Mouse (Mus musculus) T-helper 2 cell (primary cell): ENCODE results near the gene Atp1a4.

ENCODE experiments used
- in situ Hi-C: fragments of 300-600 bp; cut with MboI, MseI; formaldehyde crosslinking; loops from one replicate; pipeline ENCODE4 v1.15.1; 2025; ENCODE audit warnings: high pct_unique_total_duplicates

The Atp1a4 gene

GRCm38 (mm10) chr1:172200161-172200560 is 58.1 kb downstream of the Atp1a4 start:
- in situ Hi-C loops: loop anchor here (25.0 kb wide), 1 partner anchor 1338 kb away; the partner anchor contains the start of gene Atf6

- in situ Hi-C loops: no loop called here
Observed at GRCm38 (mm10) chr1:172198996-172199395, 59.2 kb downstream of the Atp1a4 start.

- in situ Hi-C loops: no loop called here
Observed at GRCm38 (mm10) chr1:172198316-172198715, 59.9 kb downstream of the Atp1a4 start.

GRCm38 (mm10) chr1:172197851-172198250 is 60.4 kb downstream of the Atp1a4 start:
- in situ Hi-C loops: no loop called here

GRCm38 (mm10) chr1:172197146-172197545 is 61.1 kb downstream of the Atp1a4 start:
- in situ Hi-C loops: no loop called here

- in situ Hi-C loops: no loop called here
Observed at GRCm38 (mm10) chr1:172194435-172194834, 63.8 kb downstream of the Atp1a4 start.

GRCm38 (mm10) chr1:172192217-172192616 is 66.0 kb downstream of the Atp1a4 start:
- in situ Hi-C loops: no loop called here

GRCm38 (mm10) chr1:172191578-172191977 is 66.6 kb downstream of the Atp1a4 start:
- in situ Hi-C loops: no loop called here

- in situ Hi-C loops: no loop called here
Observed at GRCm38 (mm10) chr1:172188891-172189290, 69.3 kb downstream of the Atp1a4 start.

GRCm38 (mm10) chr1:172186401-172187289 is 71.6 kb downstream of the Atp1a4 start:
- in situ Hi-C loops: no loop called here

- in situ Hi-C loops: no loop called here
Observed at GRCm38 (mm10) chr1:172183915-172184314, 74.3 kb downstream of the Atp1a4 start.

- in situ Hi-C loops: no loop called here
Observed at GRCm38 (mm10) chr1:172183056-172183455, 75.2 kb downstream of the Atp1a4 start.

GRCm38 (mm10) chr1:172181777-172182176 is 76.4 kb downstream of the Atp1a4 start:
- in situ Hi-C loops: no loop called here

- in situ Hi-C loops: no loop called here
Observed at GRCm38 (mm10) chr1:172180881-172181280, 77.3 kb downstream of the Atp1a4 start.

GRCm38 (mm10) chr1:172179102-172179501 is 79.1 kb downstream of the Atp1a4 start:
- in situ Hi-C loops: no loop called here

- in situ Hi-C loops: no loop called here
Observed at GRCm38 (mm10) chr1:172177791-172178190, 80.4 kb downstream of the Atp1a4 start.
